Mouse (Mus musculus): ENCODE measurements around the gene Cldn7.

- TF ChIP-seq CHD2 (IDR thresholded peaks at IDR 0.05; ENCODE audit: low read depth, low read length) (no peak), ZC3H11A (IDR thresholded peaks at IDR 0.05; ENCODE audit: borderline replicate concordance, low read depth, low read length) (peak; percentile 49; the same call in 1 of the 2 replicates), HCFC1 (IDR thresholded peaks at IDR 0.05; ENCODE audit: borderline replicate concordance, insufficient read depth, low read length) (no peak)
Measured at GRCm38 (mm10) chr11:69960616-69961015, 4.0 kb upstream of the Cldn7 start.
